Mouse (Mus musculus): Measurements from ENCODE around the gene 1810009A15Rik. TPM values are rescaled to one million over a fixed set of nuclear protein-coding genes. Genes with fewer than 3 reads are reported as not detected.

The 1810009A15Rik gene
- polyA plus RNA-seq, 1 experiment from 2014 or later: 93.3 TPM

GRCm38 (mm10) chr19:8899079-8899478, 10.4 kb downstream of the 1810009A15Rik start:
- no peak for TF ChIP-seq CTCF (IDR thresholded peaks at IDR 0.05; ENCODE audit: low read depth)
- ATAC-seq (ENCODE audit: insufficient read depth) (no peak), DNase-seq (peak; percentile 39)
- H3K4me1 ChIP-seq (ENCODE audit: insufficient read depth): 0 out of 2 replicates have a peak, but pooled peaks cover 10% of the 10 kb centered on the region
- H3K4me3 ChIP-seq (ENCODE audit: low read depth, low read length): peak overlapping the region; percentile 89
- peaks cover 59% of the 10 kb centered on the region for H3K36me3 ChIP-seq (ENCODE audit: insufficient read depth)
- no peaks in the 10 kb centered on the region for H3K27me3 ChIP-seq (ENCODE audit: insufficient read depth, low read length)
- no peak overlapping the region; the same call in 1 of the 2 replicates for H3K27ac ChIP-seq (ENCODE audit: low read depth)
- no peaks in the 10 kb centered on the region for H3K9me3 ChIP-seq (ENCODE audit: low read depth, low read length)
- 26% methylated on average over 3 of the region's 3 CpGs for WGBS
- peak overlapping the region; percentile 96 for H3K9ac ChIP-seq
- peak overlapping the region; percentile 75 for H3K4me2 ChIP-seq

DNA sequence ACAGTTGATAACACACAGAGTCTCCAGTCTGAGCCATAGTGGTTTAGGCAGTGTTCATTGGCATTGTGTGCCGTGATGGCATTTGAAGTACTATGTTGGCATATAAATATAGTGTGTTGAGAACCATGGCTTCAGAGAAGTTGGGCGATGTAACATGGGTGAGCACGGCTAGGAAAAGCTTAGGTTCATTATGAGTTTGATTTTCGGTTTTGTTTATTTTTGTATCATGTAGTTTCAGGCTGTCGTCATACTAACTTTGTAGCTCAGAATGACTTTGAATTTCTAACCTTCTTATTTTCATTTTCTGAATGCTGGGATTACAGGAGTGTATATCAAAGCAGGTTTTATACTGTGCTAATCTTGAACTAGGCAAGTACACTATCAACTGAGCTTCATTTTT, 14.8 kb downstream of the 1810009A15Rik start:
- no peak for TF ChIP-seq CTCF (IDR thresholded peaks at IDR 0.05; ENCODE audit: low read depth)
- Histone ChIP-seq H3K27ac (ENCODE audit: low read depth) (no peak overlapping the region), H3K27me3 (ENCODE audit: insufficient read depth, low read length) (no peaks in the 10 kb centered on the region), H3K9ac (no peak overlapping the region), H3K4me1 (ENCODE audit: insufficient read depth) (0 out of 2 replicates have a peak, but pooled peaks cover 5% of the 10 kb centered on the region), H3K4me3 (ENCODE audit: low read depth, low read length) (no peak overlapping the region), H3K36me3 (ENCODE audit: insufficient read depth) (peaks cover 71% of the 10 kb centered on the region), H3K9me3 (ENCODE audit: low read depth, low read length) (no peaks in the 10 kb centered on the region), H3K4me2 (no peak overlapping the region)
- DNase-seq (no peak), ATAC-seq (ENCODE audit: insufficient read depth) (no peak)
- 86% methylated on average over 5 of the region's 5 CpGs for WGBS

GRCm38 (mm10) chr19:8908531-8908930, 19.9 kb downstream of the 1810009A15Rik start:
- TF ChIP-seq CTCF (IDR thresholded peaks at IDR 0.05; ENCODE audit: low read depth): no peak

GRCm38 (mm10) chr19:8911810-8912209, 23.2 kb downstream of the 1810009A15Rik start:
- Histone ChIP-seq H3K9me3 (ENCODE audit: low read depth, low read length) (no peaks in the 10 kb centered on the region), H3K27me3 (ENCODE audit: insufficient read depth, low read length) (no peaks in the 10 kb centered on the region), H3K4me3 (ENCODE audit: low read depth, low read length) (no peak overlapping the region), H3K4me2 (no peak overlapping the region), H3K27ac (ENCODE audit: low read depth) (no peak overlapping the region), H3K36me3 (ENCODE audit: insufficient read depth) (peaks cover 100% of the 10 kb centered on the region), H3K4me1 (ENCODE audit: insufficient read depth) (no peaks in the 10 kb centered on the region), H3K9ac (no peak overlapping the region)
- 90% methylated on average over 5 of the region's 5 CpGs for WGBS
- no peak for DNase-seq
- ATAC-seq (ENCODE audit: insufficient read depth): no peak
- no peak for TF ChIP-seq CTCF (IDR thresholded peaks at IDR 0.05; ENCODE audit: low read depth)

More at GRCm38 (mm10) chr19:8908531-8908930, 19.9 kb downstream of the 1810009A15Rik start:
- DNase-seq (no peak), ATAC-seq (ENCODE audit: insufficient read depth) (no peak)
- Histone ChIP-seq H3K27me3 (ENCODE audit: insufficient read depth, low read length) (no peaks in the 10 kb centered on the region), H3K9ac (no peak overlapping the region), H3K4me2 (no peak overlapping the region), H3K9me3 (ENCODE audit: low read depth, low read length) (no peaks in the 10 kb centered on the region), H3K27ac (ENCODE audit: low read depth) (no peak overlapping the region), H3K4me1 (ENCODE audit: insufficient read depth) (no peaks in the 10 kb centered on the region), H3K4me3 (ENCODE audit: low read depth, low read length) (no peak overlapping the region), H3K36me3 (ENCODE audit: insufficient read depth) (peaks cover 99% of the 10 kb centered on the region)
- WGBS: 87% methylated on average over 6 of the region's 6 CpGs

- Histone ChIP-seq H3K9ac (no peak overlapping the region), H3K9me3 (ENCODE audit: low read depth, low read length) (no peaks in the 10 kb centered on the region), H3K27ac (ENCODE audit: low read depth) (no peak overlapping the region), H3K27me3 (ENCODE audit: insufficient read depth, low read length) (no peaks in the 10 kb centered on the region), H3K36me3 (ENCODE audit: insufficient read depth) (peaks cover 79% of the 10 kb centered on the region), H3K4me1 (ENCODE audit: insufficient read depth) (no peaks in the 10 kb centered on the region), H3K4me3 (ENCODE audit: low read depth, low read length) (no peak overlapping the region), H3K4me2 (no peak overlapping the region)
- DNase-seq (no peak), ATAC-seq (ENCODE audit: insufficient read depth) (no peak)
- 95% methylated on average over 3 of the region's 3 CpGs for WGBS
- no peak for TF ChIP-seq CTCF (IDR thresholded peaks at IDR 0.05; ENCODE audit: low read depth)
Observed at GRCm38 (mm10) chr19:8914212-8914611, 25.6 kb downstream of the 1810009A15Rik start.

DNA sequence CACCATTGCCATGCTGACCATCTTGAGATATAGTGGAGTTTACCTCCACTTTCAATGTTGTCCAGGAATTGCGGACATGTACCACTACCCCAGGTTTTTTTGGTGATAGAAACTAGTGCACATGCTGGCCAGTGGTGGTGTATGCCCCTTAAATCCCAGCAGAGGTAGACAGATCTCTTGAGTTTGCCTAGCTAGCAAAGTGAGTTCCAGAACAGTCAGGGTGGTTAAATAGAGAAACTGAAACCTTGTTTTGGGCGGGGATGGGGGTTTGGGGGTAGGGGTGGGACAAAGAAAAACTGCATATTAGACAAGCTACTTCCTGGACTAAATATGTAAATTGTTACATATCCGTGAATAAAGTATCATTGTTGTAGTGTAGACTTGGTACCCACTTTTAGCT, 30.3 kb downstream of the 1810009A15Rik start:
- no peaks in the 10 kb centered on the region for H3K9me3 ChIP-seq (ENCODE audit: low read depth, low read length)
- no peaks in the 10 kb centered on the region for H3K27me3 ChIP-seq (ENCODE audit: insufficient read depth, low read length)
- H3K4me3 ChIP-seq (ENCODE audit: low read depth, low read length): no peak overlapping the region
- H3K4me1 ChIP-seq (ENCODE audit: insufficient read depth): no peaks in the 10 kb centered on the region
- peaks cover 42% of the 10 kb centered on the region for H3K36me3 ChIP-seq (ENCODE audit: insufficient read depth)
- H3K27ac ChIP-seq (ENCODE audit: low read depth): no peak overlapping the region; the same call in 1 of the 2 replicates
- H3K4me2 ChIP-seq: no peak overlapping the region
- DNase-seq (no peak), ATAC-seq (ENCODE audit: insufficient read depth) (no peak)
- no peak overlapping the region for H3K9ac ChIP-seq
- TF ChIP-seq CTCF (IDR thresholded peaks at IDR 0.05; ENCODE audit: low read depth): no peak
- WGBS: 81% methylated on average over 3 of the region's 3 CpGs

- peak overlapping the region; percentile 89 for H3K27ac ChIP-seq (ENCODE audit: low read depth)
Observed at GRCm38 (mm10) chr19:8919684-8920072, 31.0 kb downstream of the 1810009A15Rik start.

More at GRCm38 (mm10) chr19:8919684-8920072, 31.0 kb downstream of the 1810009A15Rik start:
- Histone ChIP-seq H3K9me3 (ENCODE audit: low read depth, low read length) (no peaks in the 10 kb centered on the region), H3K9ac (peak overlapping the region; percentile 73; the same call in 1 of the 2 replicates), H3K4me3 (ENCODE audit: low read depth, low read length) (peak overlapping the region; percentile 83), H3K27me3 (ENCODE audit: insufficient read depth, low read length) (no peaks in the 10 kb centered on the region), H3K4me2 (peak overlapping the region; percentile 89), H3K36me3 (ENCODE audit: insufficient read depth) (peaks cover 35% of the 10 kb centered on the region), H3K4me1 (ENCODE audit: insufficient read depth) (no peaks in the 10 kb centered on the region)
- ATAC-seq (ENCODE audit: insufficient read depth) (no peak), DNase-seq (no peak)
- 56% methylated on average over 6 of the region's 6 CpGs for WGBS
- TF ChIP-seq CTCF (IDR thresholded peaks at IDR 0.05; ENCODE audit: low read depth): no peak
